Mouse (Mus musculus) cerebellum, adult 2 months (tissue): ENCODE measurements around the gene Snrnp25. TPM values are rescaled to one million over a fixed set of nuclear protein-coding genes. Genes with fewer than 3 reads are reported as not detected.

Experiments used
- DNase-seq, 2 experiments: peaks; one replicate each; pipeline ENCODE4 v3.0.0; 2021
- H3K27ac ChIP-seq: fragments of 200-500 bp; 2 replicates; pipeline ENCODE4 v1.5.1; 2012; ENCODE audit warnings: low read length, control low read depth, inconsistent platforms; ENCODE audit not compliant: insufficient read depth
- H3K27me3 ChIP-seq: fragments of 200-500 bp; 2 replicates; pipeline ENCODE4 v1.6.1; 2012; ENCODE audit warnings: inconsistent platforms, mild to moderate bottlenecking, low read length, moderate library complexity; ENCODE audit not compliant: control insufficient read depth, insufficient read depth
- H3K4me1 ChIP-seq: fragments of 200-500 bp; 2 replicates; pipeline ENCODE4 v1.6.1; 2011; ENCODE audit warnings: low read length; ENCODE audit not compliant: control insufficient read depth, insufficient read depth
- H3K4me3 ChIP-seq: fragments of 200-500 bp; replicated peaks from 2 replicates; pipeline ENCODE3; 2011; ENCODE audit warnings: mild to moderate bottlenecking, low read depth, low read length, control low read depth; ENCODE audit not compliant: insufficient read depth
- CTCF ChIP-seq: fragments of 200-500 bp; IDR thresholded peaks from 2 replicates; pipeline ENCODE4 v1.5.1; 2011; ENCODE audit warnings: low read depth, mild to moderate bottlenecking, control low read depth, low read length, moderate library complexity, borderline replicate concordance; ENCODE audit not compliant: insufficient read depth
- POLR2A ChIP-seq: fragments of 200-500 bp; IDR thresholded peaks from 2 replicates; pipeline ENCODE4 v1.6.1; 2011; ENCODE audit warnings: low read length, control low read depth, borderline replicate concordance; ENCODE audit not compliant: insufficient read depth
- whole genome bisulfite sequencing: fragments of 180-500 bp; shearing (Covaris S2); methylation state at CpG from one replicate; pipeline ENCODE4 v1.1.7; 2018; 5-methylcytosine and 5-hydroxymethylcytosine counted together
- polyA plus RNA-seq: library from polyadenylated mRNA; depleted of rRNA; stranded (reverse); fragments of >200 nt; gene quantifications from 2 replicates; pipeline ENCODE4 v1.2.3, GENCODE M21; 2012; rRNA removed

Gene Snrnp25
- polyA plus RNA-seq, 1 experiment = 51.5 TPM

GRCm38 (mm10) chr11:32244617-32245016, 39.4 kb downstream of the Snrnp25 start:
- 79% methylated on average over 1 of the region's 1 CpGs for whole genome bisulfite sequencing
- TF ChIP-seq CTCF = no peak
- TF ChIP-seq POLR2A = no peak
- Histone ChIP-seq H3K4me3 (no peak overlapping the region), H3K27ac (no peak overlapping the region), H3K27me3 (no peaks in the 10 kb centered on the region), H3K4me1 (no peaks in the 10 kb centered on the region)
- DNase-seq = no peak

DNA sequence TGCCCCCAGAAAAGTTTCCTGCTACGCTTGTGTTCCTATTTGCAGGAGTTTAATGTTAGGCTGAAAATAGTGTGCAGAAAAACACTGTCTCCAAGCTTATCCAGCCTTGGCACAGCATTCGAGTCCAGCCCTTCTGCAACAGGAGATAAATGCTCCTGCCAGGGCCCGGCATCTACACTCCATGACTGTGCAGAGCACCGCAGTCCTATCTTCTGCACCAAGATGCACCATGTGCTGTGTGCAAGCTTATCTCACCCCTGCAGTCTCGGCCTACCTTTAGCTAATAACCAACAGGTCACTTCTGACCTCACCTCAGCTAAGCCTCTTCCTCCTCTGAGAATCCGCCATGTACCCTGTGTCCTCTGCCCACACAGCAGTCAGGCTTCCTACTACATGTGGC, 40.4 kb downstream of the Snrnp25 start:
- Histone ChIP-seq H3K4me1 (no peaks in the 10 kb centered on the region), H3K27me3 (no peaks in the 10 kb centered on the region), H3K4me3 (no peak overlapping the region), H3K27ac (no peak overlapping the region)
- TF ChIP-seq POLR2A (no peak), CTCF (no peak)
- DNase-seq = no peak
- 94% methylated on average over 6 of the region's 6 CpGs for WGBS

- DNase-seq = no peak
- TF ChIP-seq CTCF = 0 out of 2 replicates have a peak, but pooled peaks have one; percentile 14
- TF ChIP-seq POLR2A = no peak
- Histone ChIP-seq H3K27me3 (no peaks in the 10 kb centered on the region), H3K4me1 (no peaks in the 10 kb centered on the region), H3K27ac (no peak overlapping the region), H3K4me3 (no peak overlapping the region)
Observed at GRCm38 (mm10) chr11:32247068-32247467, 41.9 kb downstream of the Snrnp25 start.

DNA sequence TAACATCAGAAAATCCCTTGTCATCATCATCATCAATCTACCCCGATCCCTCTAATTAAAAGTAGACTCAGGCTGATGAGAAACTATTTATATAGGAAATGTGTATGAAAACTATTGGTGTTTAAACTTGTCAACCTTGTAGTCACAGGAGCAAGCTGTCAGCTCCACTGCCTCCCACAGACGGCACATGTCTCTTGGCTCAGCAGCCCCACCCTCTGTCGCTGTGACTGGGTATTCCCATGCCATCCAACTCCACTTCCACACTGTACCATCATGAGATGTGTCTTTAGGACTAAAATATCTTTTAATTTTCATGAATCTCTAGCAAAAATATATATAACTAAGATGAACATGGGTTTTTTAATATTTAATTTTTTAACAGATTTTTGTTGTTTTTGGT, 43.1 kb downstream of the Snrnp25 start:
- Histone ChIP-seq H3K27me3 (no peaks in the 10 kb centered on the region), H3K4me1 (no peaks in the 10 kb centered on the region), H3K27ac (no peak overlapping the region), H3K4me3 (no peak overlapping the region)
- no peak for TF ChIP-seq POLR2A
- TF ChIP-seq CTCF = no peak
- no peak for DNase-seq
- 63% methylated on average over 3 of the region's 3 CpGs for WGBS

DNA sequence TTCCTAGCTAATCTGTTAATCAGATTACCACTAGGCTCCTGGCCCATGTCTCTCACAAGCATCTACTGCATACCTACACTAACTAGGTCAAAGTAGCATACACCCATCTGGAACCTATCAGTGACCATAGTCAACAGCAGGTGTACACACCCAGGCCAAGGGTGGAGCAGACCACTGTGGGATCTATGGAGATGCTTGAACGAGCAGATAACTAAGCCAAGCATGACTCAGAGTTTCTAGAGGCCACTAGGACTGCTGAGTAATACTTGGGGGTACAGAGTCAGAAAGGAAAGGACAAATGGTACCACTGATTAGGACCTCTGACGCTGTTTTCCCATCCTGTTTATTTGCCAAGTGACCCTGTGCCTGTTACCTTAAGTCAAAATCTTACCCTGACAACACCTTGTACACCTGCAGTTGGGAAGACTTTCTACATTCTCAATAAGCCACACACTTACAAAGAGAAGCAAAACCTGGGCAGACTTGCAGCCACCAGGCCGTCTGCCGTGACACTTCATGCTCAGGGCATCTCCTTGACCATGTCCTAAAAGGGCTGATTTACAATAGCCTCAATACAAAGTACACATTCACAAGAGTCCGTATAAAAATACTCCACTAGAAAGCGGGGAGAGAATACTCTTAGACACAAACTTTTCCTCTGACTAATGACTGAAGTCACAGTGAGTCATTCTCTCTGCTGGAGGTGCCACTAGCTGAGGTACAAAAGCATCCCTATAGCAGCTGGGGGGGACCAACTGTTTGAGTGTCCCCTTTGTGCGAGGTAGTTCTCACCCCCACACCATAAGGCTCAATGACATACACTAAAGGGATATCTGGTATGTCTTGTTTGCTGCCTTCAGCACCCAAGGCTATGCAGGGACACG, 45.9 kb downstream of the Snrnp25 start:
- Histone ChIP-seq H3K27ac (no peak overlapping the region), H3K4me1 (no peaks in the 10 kb centered on the region), H3K4me3 (no peak overlapping the region), H3K27me3 (no peaks in the 10 kb centered on the region)
- no peak for DNase-seq
- no peak for TF ChIP-seq CTCF
- no peak for TF ChIP-seq POLR2A
- 91% methylated on average over 8 of the region's 8 CpGs for WGBS

DNA sequence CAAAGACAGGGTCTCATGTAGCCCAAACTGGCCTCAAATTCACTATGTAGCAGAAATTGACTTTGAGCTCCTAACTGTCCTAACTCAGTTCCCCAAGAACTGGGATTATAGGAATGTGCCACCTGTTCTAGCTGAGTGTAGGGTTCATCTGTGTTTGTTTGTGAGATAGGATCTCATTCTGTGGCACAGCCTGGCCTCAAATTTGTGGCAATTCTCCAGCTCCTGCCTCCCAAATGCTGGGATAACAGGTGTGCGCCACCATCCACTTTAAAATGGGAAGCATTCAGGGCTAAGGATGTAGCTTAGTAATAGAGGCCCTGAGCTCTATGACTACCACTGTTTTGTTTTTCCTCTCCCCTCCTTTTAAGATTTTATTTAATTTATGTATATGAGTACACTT, 47.9 kb downstream of the Snrnp25 start:
- no peak overlapping the region for H3K27ac ChIP-seq
- WGBS = 37% methylated on average over 1 of the region's 1 CpGs
- H3K27me3 ChIP-seq = no peaks in the 10 kb centered on the region
- no peaks in the 10 kb centered on the region for H3K4me1 ChIP-seq
- peak in 1 of 2 experiments; percentile 49 for DNase-seq
- no peak for TF ChIP-seq POLR2A
- no peak overlapping the region for H3K4me3 ChIP-seq

- Histone ChIP-seq H3K4me1 (no peaks in the 10 kb centered on the region), H3K4me3 (no peak overlapping the region), H3K27ac (no peak overlapping the region), H3K27me3 (no peaks in the 10 kb centered on the region)
- WGBS = 100% methylated on average over 1 of the region's 1 CpGs
- DNase-seq = no peak
- no peak for TF ChIP-seq CTCF
Observed at GRCm38 (mm10) chr11:32256146-32256545, 50.9 kb downstream of the Snrnp25 start.

GRCm38 (mm10) chr11:32256566-32256965, 51.4 kb downstream of the Snrnp25 start:
- no peak for DNase-seq
- H3K4me3 ChIP-seq = no peak overlapping the region
- WGBS = 90% methylated on average over 3 of the region's 3 CpGs
- H3K4me1 ChIP-seq = no peaks in the 10 kb centered on the region
- H3K27me3 ChIP-seq = no peaks in the 10 kb centered on the region
- TF ChIP-seq CTCF (no peak), POLR2A (no peak)
- H3K27ac ChIP-seq = no peak overlapping the region

Other genes starting within 250 kb of the Snrnp25 start
- gene 4930524B15Rik, start 239.8 kb upstream of the Snrnp25 start, polyA plus RNA-seq = 0.16 and 0.19 TPM in 2 replicates
- gene Nsg2, start 205.0 kb upstream of the Snrnp25 start, polyA plus RNA-seq = 140 and 169 TPM in 2 replicates
- not detected in 2 replicates for gene Il9r, start 5.1 kb upstream of the Snrnp25 start, polyA plus RNA-seq
- 31.3 and 32.1 TPM in 2 replicates for gene Rhbdf1, start 16.9 kb downstream of the Snrnp25 start, polyA plus RNA-seq
- gene Mpg, start 21.1 kb downstream of the Snrnp25 start, polyA plus RNA-seq = 14.8 and 15.2 TPM in 2 replicates
- 81.0 and 86.9 TPM in 2 replicates for gene Nprl3, start 62.3 kb downstream of the Snrnp25 start, polyA plus RNA-seq
- gene Hba-x, start 71.0 kb downstream of the Snrnp25 start, polyA plus RNA-seq = 0.19 and 0.38 TPM in 2 replicates
- 188 and 435 TPM in 2 replicates for gene Hba-a1, start 78.1 kb downstream of the Snrnp25 start, polyA plus RNA-seq
- 1.0 and 1.8 TPM in 2 replicates for gene Hbq1b, start 81.5 kb downstream of the Snrnp25 start, polyA plus RNA-seq
- 435 and 992 TPM in 2 replicates for gene Hba-a2, start 91.1 kb downstream of the Snrnp25 start, polyA plus RNA-seq
- gene Hbq1a, start 94.7 kb downstream of the Snrnp25 start, polyA plus RNA-seq = 1.1 TPM in 2 replicates
- gene Sh3pxd2b, start 142.4 kb downstream of the Snrnp25 start, polyA plus RNA-seq = 9.1 TPM in 2 replicates
- gene Ubtd2, start 250.0 kb downstream of the Snrnp25 start, polyA plus RNA-seq = 26.4 and 31.8 TPM in 2 replicates